Mouse (Mus musculus): ENCODE results near the gene Cfap100.

- TF ChIP-seq GATA1 (IDR thresholded peaks at IDR 0.05; ENCODE audit: borderline replicate concordance, low read length), result no peak
- TF ChIP-seq FLI1 (IDR thresholded peaks at IDR 0.05; ENCODE audit: low read length), result no peak
Observed at GRCm38 (mm10) chr6:90472079-90472478, 43.5 kb upstream of the Cfap100 start.
